Mouse (Mus musculus) spleen, adult 2 months (tissue): ENCODE measurements around the gene Fuca1.

Experiments used
- CTCF ChIP-seq: fragments of 200-500 bp; IDR thresholded peaks from 2 replicates; pipeline ENCODE4 v1.5.1; 2011; ENCODE audit warnings: mild to moderate bottlenecking, inconsistent platforms; ENCODE audit not compliant: insufficient read depth, insufficient read length, insufficient replicate concordance; ENCODE audit errors: extremely low read depth
- POLR2A ChIP-seq: fragments of 200-500 bp; IDR thresholded peaks from 2 replicates; pipeline ENCODE4 v1.6.1; 2011; ENCODE audit warnings: low read depth, low read length, inconsistent platforms

- TF ChIP-seq CTCF (no peak), POLR2A (no peak)
Measured at GRCm38 (mm10) chr4:135919280-135919639, 1.3 kb upstream of the Fuca1 start.
